Mouse (Mus musculus) embryonic facial prominence, embryonic 11.5 days (tissue): Measurements from ENCODE around the gene Gm36210. TPM values are rescaled to one million over a fixed set of nuclear protein-coding genes. Genes with fewer than 3 reads are reported as not detected.

Source experiments
- ATAC-seq: fragments of 200-750 bp; cut with Nextera tagmentation; replicated peaks from 2 replicates; pipeline ENCODE4 v1.8.0; 2017; ENCODE audit warnings: low read depth; ENCODE audit not compliant: insufficient number of reproducible peaks, low FRiP score, low TSS enrichment
- DNase-seq: peaks from one replicate; pipeline ENCODE4 v3.0.0-alpha.2; 2015; ENCODE audit warnings: low spot score
- H3K27ac ChIP-seq: fragments of 300-500 bp; sonication (generic); replicated peaks from 2 replicates; pipeline ENCODE4 v1.5.1; 2014; ENCODE audit warnings: mild to moderate bottlenecking, low read depth, low read length, control low read depth
- H3K27me3 ChIP-seq: fragments of 300-500 bp; sonication (generic); 2 replicates; pipeline ENCODE4 v1.6.1; 2014; ENCODE audit warnings: mild to moderate bottlenecking, low read length, moderate library complexity, mixed read lengths; ENCODE audit not compliant: control insufficient read depth, insufficient read depth
- H3K36me3 ChIP-seq: fragments of 300-500 bp; sonication (generic); replicated peaks from 2 replicates; pipeline ENCODE4 v1.6.1; 2014; ENCODE audit warnings: low read depth, mild to moderate bottlenecking, low read length, moderate library complexity, mixed read lengths; ENCODE audit not compliant: control insufficient read depth, insufficient read depth
- H3K4me1 ChIP-seq: fragments of 300-500 bp; sonication (generic); 2 replicates; pipeline ENCODE4 v1.6.1; 2014; ENCODE audit warnings: low read length, mixed read lengths; ENCODE audit not compliant: control insufficient read depth, insufficient read depth
- H3K4me2 ChIP-seq: fragments of 300-500 bp; sonication (generic); 2 replicates; pipeline ENCODE4 v1.6.1; 2014; ENCODE audit warnings: low read depth, mild to moderate bottlenecking, control low read depth, low read length, moderate library complexity
- H3K4me3 ChIP-seq: fragments of 300-500 bp; sonication (generic); 2 replicates; pipeline ENCODE4 v1.5.1; 2014; ENCODE audit warnings: low read depth, low read length, control low read depth
- H3K9ac ChIP-seq: fragments of 300-500 bp; sonication (generic); replicated peaks from 2 replicates; pipeline ENCODE4 v1.6.1; 2014; ENCODE audit warnings: mild to moderate bottlenecking, control low read depth, low read length
- H3K9me3 ChIP-seq: fragments of 300-500 bp; sonication (generic); replicated peaks from 2 replicates; pipeline ENCODE4 v1.6.1; 2016; ENCODE audit warnings: mild to moderate bottlenecking, low read length, inconsistent platforms, mixed read lengths; ENCODE audit not compliant: control insufficient read depth
- WGBS: fragments of 180-500 bp; shearing (Covaris S2); extraction: QIAGEN DNeasy Blood & Tissue Kit; methylation state at CpG from one replicate; pipeline ENCODE4 v1.1.7; 2014; 5-methylcytosine and 5-hydroxymethylcytosine counted together
- polyA plus RNA-seq: library from polyadenylated mRNA; unstranded; fragments of >200 nt; fragmentation: Nextera tagmentation; extraction: Ambion mirVana; gene quantifications from 2 replicates; pipeline ENCODE4 v1.2.1, GENCODE M21; 2014

The Gm36210 gene
- 0.27 TPM in 1 of 2 replicates, not detected in the other for polyA plus RNA-seq

DNA sequence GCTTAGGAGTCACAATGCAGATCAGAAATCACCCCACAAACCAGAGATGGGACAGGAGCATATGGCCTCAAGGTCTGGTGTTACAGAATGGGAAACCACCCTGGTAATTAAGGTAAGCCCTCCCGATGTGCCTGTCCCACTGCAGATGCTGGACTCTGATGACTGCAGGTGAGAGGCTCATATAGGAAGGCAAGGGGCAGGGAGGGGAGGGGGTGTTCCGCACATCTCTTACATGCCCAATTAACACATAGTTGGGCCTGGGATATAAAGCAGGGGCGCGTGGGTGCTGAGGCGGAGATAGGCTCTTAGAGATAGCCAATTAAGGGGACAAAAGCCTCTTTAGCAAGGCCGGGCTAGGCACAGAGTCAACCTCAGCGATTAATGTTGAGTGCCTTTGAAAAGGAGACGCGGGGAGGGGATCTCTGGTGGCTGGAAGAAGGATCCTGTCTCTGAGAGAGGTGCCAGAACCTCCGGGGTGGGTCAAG is at the start of gene Gm36210:
Gm36210 (minus strand) TSS at position 51 of the 485 bp plus-strand sequence.
- ATAC-seq: 0 out of 2 replicates have a peak, but pooled peaks have one; percentile 37

DNA sequence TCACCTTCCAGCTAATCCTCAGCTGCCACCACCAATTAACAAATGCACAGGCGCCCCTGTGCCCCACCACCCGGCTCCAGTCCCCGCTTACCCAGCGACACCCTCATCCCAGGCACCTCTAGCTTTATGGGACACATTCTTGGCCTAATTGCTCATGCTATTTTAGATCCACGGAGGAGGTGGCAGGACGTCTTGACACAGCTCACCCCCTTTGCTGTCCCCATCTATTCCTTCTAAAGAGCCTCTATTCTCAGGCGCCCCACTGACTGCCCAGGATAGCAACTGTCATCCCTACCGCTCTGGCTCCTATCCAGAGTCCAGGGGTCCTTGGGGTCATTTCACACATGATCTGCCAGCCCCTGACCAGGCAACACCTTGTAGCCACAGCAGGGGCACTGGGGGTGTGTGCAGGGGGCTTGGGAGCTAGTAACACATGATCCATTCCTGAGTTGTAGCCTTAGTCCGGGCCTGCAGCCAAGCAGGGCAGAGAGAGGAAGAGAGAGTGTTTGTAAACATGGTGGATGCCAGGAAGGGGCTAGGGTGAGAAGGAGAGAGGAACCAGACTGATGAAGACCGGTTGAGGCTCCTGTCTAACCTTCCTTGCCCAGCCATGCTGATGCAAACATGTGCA is 47.6 kb upstream of the Gm36210 start:
- Histone ChIP-seq H3K4me1 (no peaks in the 10 kb centered on the region), H3K9ac (no peak overlapping the region), H3K27ac (no peak overlapping the region), H3K27me3 (no peaks in the 10 kb centered on the region), H3K9me3 (no peaks in the 10 kb centered on the region), H3K4me2 (no peak overlapping the region), H3K36me3 (no peaks in the 10 kb centered on the region), H3K4me3 (no peak overlapping the region)
- 34% methylated on average over 10 of the region's 10 CpGs for WGBS
- DNase-seq: no peak
- ATAC-seq: no peak

More for the DNA sequence above, at the start of gene Gm36210:
- no peak for DNase-seq
- no peaks in the 10 kb centered on the region for H3K9me3 ChIP-seq
- H3K4me2 ChIP-seq: no peak within 1 kb of the TSS
- H3K27me3 ChIP-seq: no peaks in the 10 kb centered on the region
- WGBS: 69% methylated on average over 10 of the region's 10 CpGs
- no peaks in the 10 kb centered on the region for H3K36me3 ChIP-seq
- H3K4me3 ChIP-seq: no peak within 1 kb of the TSS
- no peaks in the 10 kb centered on the region for H3K4me1 ChIP-seq
- no peak within 1 kb of the TSS for H3K9ac ChIP-seq
- H3K27ac ChIP-seq: no peak within 1 kb of the TSS

GRCm38 (mm10) chr7:4950561-4951342 is 44.4 kb upstream of the Gm36210 start:
- H3K4me3 ChIP-seq: no peak overlapping the region
- DNase-seq (no peak), ATAC-seq (no peak)
- H3K4me1 ChIP-seq: no peaks in the 10 kb centered on the region
- 84% methylated on average over 19 of the region's 19 CpGs for WGBS
- H3K4me2 ChIP-seq: no peak overlapping the region
- no peak overlapping the region for H3K27ac ChIP-seq
- H3K36me3 ChIP-seq: no peaks in the 10 kb centered on the region
- H3K9ac ChIP-seq: no peak overlapping the region
- no peaks in the 10 kb centered on the region for H3K27me3 ChIP-seq
- H3K9me3 ChIP-seq: no peaks in the 10 kb centered on the region

DNA sequence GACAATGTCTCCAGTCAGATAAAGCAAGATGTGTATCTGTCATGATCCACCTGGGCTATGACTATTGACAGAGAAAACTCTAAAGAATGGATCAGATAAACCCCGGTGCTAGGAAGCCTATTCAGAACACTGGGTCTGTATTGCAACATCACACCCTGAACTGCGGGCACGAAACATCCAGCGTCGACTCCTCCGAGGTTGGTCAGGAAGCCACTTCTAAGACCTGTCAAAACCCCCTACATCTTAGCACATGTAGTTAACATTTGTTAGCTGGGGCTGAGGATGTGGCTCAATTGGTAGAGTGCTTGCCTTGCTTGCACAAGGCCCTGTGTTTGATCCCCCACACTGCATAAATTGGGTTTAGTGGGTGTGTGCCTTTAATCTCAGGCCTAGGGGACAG is 42.1 kb upstream of the Gm36210 start:
- no peaks in the 10 kb centered on the region for H3K27me3 ChIP-seq
- H3K36me3 ChIP-seq: no peaks in the 10 kb centered on the region
- H3K27ac ChIP-seq: no peak overlapping the region
- no peak overlapping the region for H3K9ac ChIP-seq
- DNase-seq (no peak), ATAC-seq (no peak)
- no peak overlapping the region for H3K4me2 ChIP-seq
- H3K9me3 ChIP-seq: no peaks in the 10 kb centered on the region
- no peaks in the 10 kb centered on the region for H3K4me1 ChIP-seq
- no peak overlapping the region for H3K4me3 ChIP-seq
- 72% methylated on average over 6 of the region's 6 CpGs for WGBS

GRCm38 (mm10) chr7:4947855-4948254 is 41.5 kb upstream of the Gm36210 start:
- WGBS: 43% methylated on average over 2 of the region's 2 CpGs
- no peak for ATAC-seq

DNA sequence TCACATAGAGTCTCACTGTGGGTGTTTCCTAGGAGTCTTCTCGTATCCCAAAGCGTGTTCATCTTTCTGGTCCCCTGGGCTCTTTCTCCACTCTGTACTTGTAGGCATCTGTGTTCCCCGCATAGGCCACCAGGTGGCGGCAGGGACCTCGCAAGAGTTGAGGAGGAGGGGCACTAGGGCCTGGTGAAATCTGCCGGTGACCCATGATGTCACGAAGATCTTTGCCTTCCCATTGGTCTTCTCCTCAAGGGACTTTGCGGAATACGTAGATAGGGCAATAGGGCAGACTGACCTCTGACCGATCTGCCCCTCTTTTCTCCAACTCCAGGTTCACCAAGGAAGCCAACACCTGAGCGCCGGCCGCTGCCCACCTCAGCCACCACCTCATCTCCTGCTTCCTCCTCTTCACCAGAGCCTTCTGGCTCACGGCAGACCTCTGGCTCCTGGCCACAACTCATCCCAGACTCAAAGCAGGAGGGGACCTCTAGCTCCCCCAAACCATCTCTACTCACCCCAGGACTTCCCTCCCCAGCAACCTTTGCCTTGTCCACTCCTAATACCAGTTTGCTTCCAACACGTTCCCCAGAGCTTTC is 37.0 kb upstream of the Gm36210 start:
- 21% methylated on average over 15 of the region's 15 CpGs for WGBS
- no peak overlapping the region for H3K27ac ChIP-seq
- ATAC-seq (peak; percentile 37), DNase-seq (peak; percentile 92)
- H3K9ac ChIP-seq: no peak overlapping the region
- no peaks in the 10 kb centered on the region for H3K4me1 ChIP-seq
- no peaks in the 10 kb centered on the region for H3K27me3 ChIP-seq
- no peak overlapping the region for H3K4me3 ChIP-seq
- H3K9me3 ChIP-seq: no peaks in the 10 kb centered on the region
- no peaks in the 10 kb centered on the region for H3K36me3 ChIP-seq
- peak overlapping the region; percentile 26; the same call in 1 of the 2 replicates for H3K4me2 ChIP-seq

More at GRCm38 (mm10) chr7:4947855-4948254, 41.5 kb upstream of the Gm36210 start:
- H3K4me2 ChIP-seq: no peak overlapping the region
- no peak overlapping the region for H3K27ac ChIP-seq
- H3K9ac ChIP-seq: no peak overlapping the region
- no peak for DNase-seq
- H3K27me3 ChIP-seq: no peaks in the 10 kb centered on the region
- no peaks in the 10 kb centered on the region for H3K36me3 ChIP-seq
- no peak overlapping the region for H3K4me3 ChIP-seq
- no peaks in the 10 kb centered on the region for H3K4me1 ChIP-seq
- no peaks in the 10 kb centered on the region for H3K9me3 ChIP-seq

- no peak for DNase-seq
- no peak overlapping the region for H3K4me2 ChIP-seq
- no peak overlapping the region for H3K27ac ChIP-seq
- no peaks in the 10 kb centered on the region for H3K9me3 ChIP-seq
- no peak overlapping the region for H3K4me3 ChIP-seq
- no peaks in the 10 kb centered on the region for H3K4me1 ChIP-seq
- no peaks in the 10 kb centered on the region for H3K27me3 ChIP-seq
- 42% methylated on average over 5 of the region's 5 CpGs for WGBS
- no peak overlapping the region for H3K9ac ChIP-seq
- no peaks in the 10 kb centered on the region for H3K36me3 ChIP-seq
- no peak for ATAC-seq
Observed at GRCm38 (mm10) chr7:4942673-4943072, 36.4 kb upstream of the Gm36210 start.
